Mouse (Mus musculus): ENCODE measurements at regions not wholly inside any gene's neighbourhood (a gene's known extent, or its start where the extent isn't known, plus 50 kb on each side); places are given as distances from the start of the nearest gene placed in this dataset.
"Not testable (repeated sequence)": the region's sequence is repeated elsewhere in the genome, so short reads cannot be mapped to it uniquely, and the experiment has no call there.

DNA sequence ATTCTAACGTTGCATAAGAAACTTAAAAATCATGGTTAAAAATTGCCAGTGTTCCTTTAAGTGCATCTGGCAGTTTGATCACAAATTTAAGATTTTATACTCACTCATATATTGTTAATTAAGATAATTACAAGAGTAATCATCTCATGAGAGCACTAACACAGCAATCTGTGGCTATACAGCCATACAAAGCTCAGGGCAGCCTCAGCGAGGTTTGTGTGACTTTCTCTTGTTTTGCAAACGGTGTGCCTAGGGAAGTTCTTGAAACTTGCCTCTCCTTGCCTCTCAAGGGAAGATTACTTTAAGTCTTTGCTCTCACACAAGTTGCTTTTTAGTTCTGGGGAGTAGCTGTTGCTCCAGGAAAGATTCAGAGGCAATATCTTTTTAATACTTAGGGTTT is 58.1 kb upstream of the Slc1a4 start:
- H3K27me3 ChIP-seq: no peaks in the 10 kb centered on the region
- no peak overlapping the region for H3K27ac ChIP-seq
- no peaks in the 10 kb centered on the region for H3K4me1 ChIP-seq
- H3K36me3 ChIP-seq: no peaks in the 10 kb centered on the region
- no peak overlapping the region for H3K4me2 ChIP-seq (replicated peaks)
- 94% methylated on average over 3 of the region's 3 CpGs for WGBS
- H3K9me3 ChIP-seq: peaks cover 4% of the 10 kb centered on the region
- no peak overlapping the region for H3K4me3 ChIP-seq
- H3K9ac ChIP-seq: no peak overlapping the region
- no peak for ATAC-seq (ENCODE audit: low FRiP score, low read depth)

DNA sequence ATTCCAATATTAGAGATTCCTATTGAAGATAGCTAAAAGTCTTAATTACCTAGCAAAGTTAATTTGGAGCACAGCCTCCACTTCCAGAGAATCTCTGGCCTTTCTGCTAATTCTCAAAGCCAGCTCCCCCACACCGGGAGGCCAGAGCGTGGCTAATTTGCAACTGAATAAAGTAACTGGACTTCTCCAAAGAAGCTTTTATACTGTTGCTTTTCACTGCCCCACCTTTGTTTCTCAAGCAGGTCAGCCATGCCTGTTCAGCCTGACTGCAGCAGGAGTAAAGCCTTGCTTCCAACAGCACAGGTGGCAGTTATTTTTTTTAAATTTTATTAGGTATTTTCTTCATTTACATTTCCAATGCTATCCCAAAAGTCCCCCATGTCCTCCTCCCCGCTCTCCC is 60.8 kb upstream of the Slc1a4 start:
- peaks cover 14% of the 10 kb centered on the region for H3K4me1 ChIP-seq
- not testable (repeated sequence) for H3K36me3 ChIP-seq; H3K27ac ChIP-seq; H3K27me3 ChIP-seq; H3K9me3 ChIP-seq; H3K9ac ChIP-seq; ATAC-seq (ENCODE audit: low FRiP score, low read depth); H3K4me2 ChIP-seq (replicated peaks); H3K4me3 ChIP-seq
- 88% methylated on average over 3 of the region's 3 CpGs for WGBS

DNA sequence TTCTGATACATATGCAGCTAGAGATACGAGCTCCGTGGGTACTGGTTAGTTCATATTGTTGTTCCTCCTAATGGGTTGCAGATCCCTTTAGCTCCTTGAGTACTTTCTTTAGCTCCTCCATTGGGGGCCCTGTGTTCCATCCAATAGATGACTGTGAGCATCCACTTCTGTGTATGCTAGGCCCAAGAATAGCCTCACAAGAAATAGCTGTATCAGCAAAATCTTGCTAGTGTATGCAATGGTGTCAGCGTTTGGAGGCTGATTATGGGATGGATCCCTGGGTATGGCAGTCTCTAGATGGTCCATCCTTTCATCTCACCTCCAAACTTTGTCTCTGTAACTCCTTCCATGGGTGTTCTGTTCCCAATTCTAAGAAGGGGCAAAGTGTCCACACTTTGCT is 61.3 kb upstream of the Slc1a4 start:
- not testable (repeated sequence) for H3K27me3 ChIP-seq; H3K27ac ChIP-seq; H3K4me2 ChIP-seq (replicated peaks); H3K9ac ChIP-seq; H3K4me3 ChIP-seq; H3K9me3 ChIP-seq; ATAC-seq (ENCODE audit: low FRiP score, low read depth); H3K36me3 ChIP-seq
- peaks cover 14% of the 10 kb centered on the region for H3K4me1 ChIP-seq
- 91% methylated on average over 3 of the region's 3 CpGs for WGBS

DNA sequence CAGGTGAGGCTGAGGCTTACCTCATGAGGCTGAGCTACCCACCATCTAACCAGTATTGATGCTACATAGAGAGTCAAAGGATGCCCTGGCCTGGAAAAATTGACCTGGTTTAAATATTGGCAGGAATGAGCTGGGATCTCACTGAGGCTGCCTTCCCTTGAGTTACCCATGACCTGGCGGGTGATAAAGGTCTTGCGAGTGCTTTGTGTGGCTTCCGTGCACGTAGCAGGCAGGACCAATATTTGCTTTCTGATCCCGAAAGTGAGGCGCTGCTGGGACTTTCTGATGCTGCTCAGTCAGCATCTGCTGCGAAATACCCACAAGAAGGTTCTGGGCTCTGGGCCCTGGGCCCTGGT is 63.3 kb upstream of the Slc1a4 start:
- WGBS: 94% methylated on average over 7 of the region's 7 CpGs
- no peak overlapping the region for H3K27ac ChIP-seq
- no peaks in the 10 kb centered on the region for H3K36me3 ChIP-seq
- peaks cover 4% of the 10 kb centered on the region for H3K9me3 ChIP-seq
- H3K9ac ChIP-seq: no peak overlapping the region
- peaks cover 18% of the 10 kb centered on the region for H3K4me1 ChIP-seq
- no peak overlapping the region for H3K4me2 ChIP-seq (replicated peaks)
- no peak overlapping the region for H3K4me3 ChIP-seq
- ATAC-seq (ENCODE audit: low FRiP score, low read depth): no peak
- H3K27me3 ChIP-seq: no peaks in the 10 kb centered on the region

DNA sequence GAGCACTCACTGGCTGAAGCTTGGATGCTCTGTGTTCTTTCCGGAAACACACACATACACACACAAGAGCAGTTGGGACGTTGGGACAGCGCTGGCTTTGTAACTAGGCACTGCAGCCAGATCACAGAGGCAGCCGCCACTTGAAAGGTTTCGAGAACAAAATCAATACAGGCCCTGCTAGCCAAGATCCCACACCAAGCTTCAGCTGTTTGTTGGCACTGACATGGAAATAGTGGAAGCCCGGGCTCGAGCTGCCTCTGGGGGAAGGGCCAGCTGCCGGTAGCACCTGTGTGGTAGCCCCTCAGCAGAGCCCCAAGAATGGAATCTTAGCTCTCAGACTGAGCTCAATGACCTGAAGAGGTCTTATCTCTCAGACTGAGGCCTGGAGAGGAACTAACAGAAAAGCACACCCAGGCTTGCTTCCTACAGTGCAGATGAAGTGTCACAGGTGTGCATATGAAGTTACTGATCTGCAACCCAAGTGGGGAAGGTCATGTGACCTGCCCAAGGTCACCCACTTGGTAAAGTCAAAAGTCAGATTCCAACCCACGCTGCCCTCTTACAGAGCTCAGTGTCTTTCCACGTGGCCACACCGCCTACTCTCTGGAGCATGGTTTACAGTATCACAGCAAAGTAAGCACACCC is 63.8 kb upstream of the Slc1a4 start:
- Histone ChIP-seq H3K4me1 (peaks cover 18% of the 10 kb centered on the region), H3K9ac (no peak overlapping the region), H3K36me3 (no peaks in the 10 kb centered on the region), H3K4me3 (no peak overlapping the region), H3K4me2 (replicated peaks) (no peak overlapping the region), H3K27me3 (no peaks in the 10 kb centered on the region), H3K9me3 (peaks cover 2% of the 10 kb centered on the region), H3K27ac (no peak overlapping the region)
- 65% methylated on average over 11 of the region's 11 CpGs for WGBS
- no peak for ATAC-seq (ENCODE audit: low FRiP score, low read depth)

DNA sequence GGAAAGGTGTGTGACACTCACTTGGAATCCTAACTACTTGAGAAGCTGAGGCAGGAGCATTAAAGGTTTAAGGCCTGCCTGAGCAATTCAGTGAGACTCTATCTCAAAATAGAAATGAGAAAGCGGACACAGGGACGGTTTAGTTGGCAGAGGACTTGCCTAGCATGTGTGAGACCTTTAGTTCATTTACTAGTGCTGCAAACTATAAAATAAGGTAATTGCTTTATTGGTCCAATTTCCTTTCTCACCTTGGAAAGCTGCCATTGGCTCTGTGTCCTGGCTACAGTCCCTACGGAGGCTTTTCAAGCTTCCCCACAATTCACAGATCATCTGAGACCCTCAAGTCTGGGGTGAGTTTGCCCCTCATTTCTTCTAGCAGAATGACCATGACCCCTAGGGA is 64.4 kb upstream of the Slc1a4 start:
- WGBS: 30% methylated on average over 3 of the region's 3 CpGs
- Histone ChIP-seq H3K4me2 (replicated peaks) (no peak overlapping the region), H3K9ac (no peak overlapping the region), H3K4me1 (peaks cover 18% of the 10 kb centered on the region), H3K27me3 (no peaks in the 10 kb centered on the region), H3K9me3 (no peaks in the 10 kb centered on the region; the same call in 1 of the 2 replicates), H3K4me3 (no peak overlapping the region), H3K27ac (no peak overlapping the region), H3K36me3 (no peaks in the 10 kb centered on the region)
- ATAC-seq (ENCODE audit: low FRiP score, low read depth): no peak

DNA sequence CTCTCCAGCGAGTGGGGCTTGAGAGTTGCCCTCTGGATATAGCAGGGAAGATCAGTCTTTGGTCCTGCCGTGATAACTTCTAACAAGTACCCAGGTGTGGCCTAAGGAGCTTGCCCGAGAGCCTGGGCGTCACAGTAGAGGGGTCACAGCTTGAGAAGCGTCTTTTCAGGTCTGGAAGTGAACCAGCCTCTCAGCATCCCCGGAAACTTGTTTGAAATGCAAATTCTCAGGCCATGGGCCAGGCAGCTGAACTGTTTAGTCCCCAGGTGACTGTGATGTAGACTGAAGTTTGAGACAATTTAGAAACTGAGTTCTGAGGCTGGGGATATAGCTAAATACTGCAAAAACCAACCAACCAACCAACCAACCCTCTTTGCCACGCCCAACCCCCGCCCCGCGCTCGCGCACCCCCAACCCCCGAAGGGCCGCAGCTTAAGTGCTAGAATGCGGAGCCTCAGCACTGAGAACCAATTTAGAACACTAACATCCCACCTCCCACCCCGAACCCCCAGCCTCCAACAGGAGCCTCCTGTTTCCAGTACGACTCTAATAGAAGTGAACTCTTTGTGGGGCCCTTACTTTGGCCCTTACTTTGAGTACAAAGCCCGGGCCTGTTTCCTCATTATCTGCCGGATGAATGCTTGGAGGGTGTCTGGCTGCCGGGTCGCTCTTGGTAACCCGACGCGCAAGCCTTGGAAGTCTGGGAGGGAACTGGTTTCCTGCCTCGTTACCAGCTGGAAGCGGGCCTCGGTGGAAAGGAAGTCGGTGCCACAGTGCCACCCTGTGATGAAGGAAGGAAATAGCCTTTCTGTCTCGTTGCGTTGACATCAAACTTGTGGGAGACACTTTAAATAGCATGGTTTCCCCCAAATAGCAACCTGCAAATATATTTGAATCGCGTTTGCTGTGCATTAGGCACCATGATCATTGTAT is 68.1 kb upstream of the Slc1a4 start:
- ATAC-seq (ENCODE audit: low FRiP score, low read depth): peak; percentile 88
- Histone ChIP-seq H3K27me3 (no peaks in the 10 kb centered on the region), H3K9me3 (no peaks in the 10 kb centered on the region), H3K9ac (peak overlapping the region; percentile 58), H3K4me2 (replicated peaks) (peak overlapping the region; percentile 60), H3K4me3 (peak overlapping the region; percentile 38), H3K36me3 (no peaks in the 10 kb centered on the region), H3K27ac (peak overlapping the region; percentile 48; the same call in 1 of the 2 replicates), H3K4me1 (peaks cover 18% of the 10 kb centered on the region)
- 6% methylated on average over 32 of the region's 32 CpGs for whole genome bisulfite sequencing

DNA sequence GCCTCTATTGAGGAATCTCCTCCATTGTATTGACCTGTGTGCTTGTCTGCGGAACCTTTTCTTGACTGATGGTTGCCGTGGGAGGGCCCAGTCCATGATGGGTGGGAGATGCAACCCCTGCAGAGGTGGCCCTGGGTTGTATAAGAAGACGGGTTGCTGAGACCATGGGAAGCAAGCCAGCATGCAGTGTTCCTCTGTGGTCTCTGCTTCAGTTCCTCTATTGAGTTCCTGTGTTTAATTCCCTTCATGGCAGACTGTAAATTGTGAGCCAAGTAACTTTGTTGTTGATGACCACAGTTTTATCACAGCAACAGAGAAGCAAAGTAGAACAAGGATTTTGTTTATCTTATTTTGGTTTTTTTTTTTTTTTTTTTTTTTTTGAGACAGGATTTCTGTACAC is 70.9 kb upstream of the Slc1a4 start:
- Histone ChIP-seq H3K4me3 (no peak overlapping the region), H3K27me3 (no peaks in the 10 kb centered on the region), H3K36me3 (no peaks in the 10 kb centered on the region), H3K4me1 (0 out of 2 replicates have a peak, but pooled peaks cover 4% of the 10 kb centered on the region), H3K9me3 (no peaks in the 10 kb centered on the region), H3K4me2 (replicated peaks) (no peak overlapping the region), H3K9ac (no peak overlapping the region), H3K27ac (no peak overlapping the region)
- 74% methylated on average over 3 of the region's 3 CpGs for WGBS
- no peak for ATAC-seq (ENCODE audit: low FRiP score, low read depth)

DNA sequence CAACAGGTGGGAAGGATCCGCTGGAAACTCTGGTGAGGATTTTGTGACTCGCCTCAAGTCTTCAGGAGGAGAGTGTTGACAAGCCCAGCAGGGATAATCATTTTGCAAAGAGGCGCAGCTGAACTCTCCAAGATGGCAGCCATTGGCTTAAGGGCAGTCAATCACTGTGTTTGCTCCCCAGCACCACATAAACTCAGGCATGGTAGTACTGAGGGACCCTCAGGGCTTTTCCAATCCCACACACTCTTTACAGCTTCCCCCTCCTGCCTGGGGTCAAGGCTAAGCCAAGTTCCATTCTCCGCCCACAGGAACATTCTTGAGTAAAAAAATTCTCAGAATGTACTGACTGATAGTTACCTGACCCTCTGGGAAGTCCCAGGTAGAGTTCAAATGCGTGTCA is 72.0 kb upstream of the Slc1a4 start:
- no peak overlapping the region for H3K9ac ChIP-seq
- no peak overlapping the region for H3K27ac ChIP-seq
- no peaks in the 10 kb centered on the region for H3K9me3 ChIP-seq
- 0 out of 2 replicates have a peak, but pooled peaks cover 4% of the 10 kb centered on the region for H3K4me1 ChIP-seq
- H3K4me2 ChIP-seq (replicated peaks): no peak overlapping the region
- no peak overlapping the region for H3K4me3 ChIP-seq
- WGBS: 79% methylated on average over 5 of the region's 5 CpGs
- no peaks in the 10 kb centered on the region for H3K27me3 ChIP-seq
- H3K36me3 ChIP-seq: no peaks in the 10 kb centered on the region
- ATAC-seq (ENCODE audit: low FRiP score, low read depth): no peak

DNA sequence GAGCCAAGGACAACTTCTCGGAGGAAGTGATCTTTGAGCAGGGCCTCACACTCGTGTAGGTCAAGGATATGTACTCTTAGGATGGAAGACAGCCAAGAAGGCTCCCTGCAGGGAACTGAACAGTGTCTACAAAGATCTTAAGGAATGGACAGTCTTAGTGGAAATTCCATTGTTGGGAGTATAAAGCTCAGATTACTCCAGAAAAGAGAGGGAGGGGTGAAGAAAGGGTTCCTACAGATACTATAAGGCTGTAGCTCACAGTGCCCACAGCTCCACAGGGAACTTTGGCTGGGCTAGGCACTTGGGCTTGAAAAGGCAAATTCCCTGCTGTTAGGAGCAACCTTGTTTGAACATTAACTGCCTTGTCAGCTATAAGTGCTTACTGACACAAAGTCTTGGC is 85.6 kb upstream of the Slc1a4 start:
- Histone ChIP-seq H3K36me3 (no peaks in the 10 kb centered on the region), H3K9ac (no peak overlapping the region), H3K4me3 (no peak overlapping the region), H3K27me3 (no peaks in the 10 kb centered on the region), H3K27ac (no peak overlapping the region), H3K4me1 (peaks cover 7% of the 10 kb centered on the region), H3K9me3 (peaks cover 39% of the 10 kb centered on the region), H3K4me2 (replicated peaks) (no peak overlapping the region)
- ATAC-seq (ENCODE audit: low FRiP score, low read depth): no peak
- WGBS: 82% methylated on average over 2 of the region's 2 CpGs

DNA sequence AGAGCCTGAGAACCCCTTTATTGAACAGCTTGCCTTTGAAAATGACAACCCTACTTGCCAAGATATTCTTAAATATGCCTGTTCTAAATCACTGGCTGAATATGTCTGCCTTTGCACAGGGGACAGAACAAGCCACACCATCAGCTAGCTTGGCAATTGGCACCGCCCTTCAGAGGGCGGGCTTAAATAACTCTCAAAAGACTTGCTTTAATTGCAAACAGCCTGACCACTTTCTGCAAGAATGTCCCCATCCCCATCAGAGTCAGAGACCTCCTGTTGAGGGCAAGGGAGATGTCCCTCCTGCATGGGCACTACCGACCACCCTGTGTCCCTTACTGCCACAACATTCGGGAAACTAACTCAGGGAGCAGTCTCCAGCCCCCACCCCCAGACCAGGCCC is 88.4 kb upstream of the Slc1a4 start:
- Histone ChIP-seq H3K9me3 (peaks cover 26% of the 10 kb centered on the region), H3K4me2 (replicated peaks) (no peak overlapping the region), H3K27me3 (no peaks in the 10 kb centered on the region), H3K36me3 (no peaks in the 10 kb centered on the region), H3K4me1 (peaks cover 7% of the 10 kb centered on the region), H3K4me3 (no peak overlapping the region), H3K27ac (no peak overlapping the region), H3K9ac (no peak overlapping the region)
- ATAC-seq (ENCODE audit: low FRiP score, low read depth): no peak
- 76% methylated on average over 4 of the region's 4 CpGs for WGBS

DNA sequence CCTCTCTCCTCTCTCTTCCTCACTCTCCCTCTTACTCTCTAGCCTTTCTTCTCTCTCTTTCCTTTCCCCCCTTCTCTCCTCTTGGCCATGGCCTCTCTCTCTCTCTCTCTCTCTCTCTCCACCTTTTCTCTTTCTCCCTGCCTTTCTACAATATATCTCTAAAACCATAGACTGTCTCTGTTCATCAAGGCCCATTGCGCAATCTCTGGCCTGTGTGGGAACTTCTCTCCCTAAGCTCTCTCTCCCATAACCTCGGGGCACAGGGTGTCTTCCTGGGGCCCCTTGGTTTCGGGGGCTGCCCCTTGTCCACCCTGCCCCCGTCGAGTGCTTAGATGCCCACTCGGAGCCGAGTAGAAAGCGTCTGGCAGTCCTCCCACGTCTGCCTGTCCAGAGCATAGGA is 103.5 kb upstream of the Slc1a4 start:
- 72% methylated on average over 9 of the region's 9 CpGs for WGBS
- no peak overlapping the region for H3K4me2 ChIP-seq (replicated peaks)
- no peak for ATAC-seq (ENCODE audit: low FRiP score, low read depth)

More for the DNA sequence above, 103.5 kb upstream of the Slc1a4 start:
- no peaks in the 10 kb centered on the region for H3K4me1 ChIP-seq
- H3K4me3 ChIP-seq: no peak overlapping the region
- H3K36me3 ChIP-seq: no peaks in the 10 kb centered on the region
- no peak overlapping the region for H3K9ac ChIP-seq
- no peaks in the 10 kb centered on the region for H3K9me3 ChIP-seq
- H3K27ac ChIP-seq: no peak overlapping the region
- H3K27me3 ChIP-seq: no peaks in the 10 kb centered on the region
